Mouse (Mus musculus): Measurements from ENCODE around the gene March11.

- TF ChIP-seq CTCF (IDR thresholded peaks at IDR 0.05; ENCODE audit: low read depth, low read length): no peak
- TF ChIP-seq POLR2A (IDR thresholded peaks at IDR 0.05; ENCODE audit: borderline replicate concordance, low read depth, low read length): no peak
Measured at GRCm38 (mm10) chr15:26308629-26309230, at the start of gene March11.

All from bone marrow macrophage, adult 2 months (primary cell).